Mouse (Mus musculus): ENCODE measurements around the gene Miga1.

DNA sequence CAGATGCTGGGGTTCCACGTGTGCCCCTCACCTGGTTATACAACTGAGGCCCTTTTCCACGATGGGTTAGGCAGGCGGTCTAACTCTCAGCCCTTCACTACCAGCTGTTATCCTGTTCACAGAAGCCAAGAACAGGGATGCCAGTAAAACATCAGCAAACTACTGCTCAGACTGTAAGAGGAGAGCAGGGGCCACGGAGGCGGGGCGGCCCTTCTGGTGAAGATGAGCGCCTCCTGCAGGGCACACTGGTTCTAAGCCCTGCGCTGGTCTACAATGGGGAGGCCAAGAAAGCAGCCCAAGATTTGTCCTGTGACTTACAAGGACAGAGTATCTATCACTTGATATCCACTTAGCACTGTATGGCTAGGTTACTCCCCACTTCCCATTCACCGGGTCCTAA lies 52.4 kb downstream of the Miga1 start:
- TF ChIP-seq CTCF (IDR thresholded peaks at IDR 0.05; ENCODE audit: borderline replicate concordance, extremely low read depth, insufficient read depth, insufficient read length), result no peak
- no peak for TF ChIP-seq POLR2A (IDR thresholded peaks at IDR 0.05; ENCODE audit: borderline replicate concordance, extremely low read depth, insufficient read depth, insufficient read length, poor library complexity, severe bottlenecking)

All from brain, embryonic 14.5 days (tissue).